In the genomic region with DNA sequence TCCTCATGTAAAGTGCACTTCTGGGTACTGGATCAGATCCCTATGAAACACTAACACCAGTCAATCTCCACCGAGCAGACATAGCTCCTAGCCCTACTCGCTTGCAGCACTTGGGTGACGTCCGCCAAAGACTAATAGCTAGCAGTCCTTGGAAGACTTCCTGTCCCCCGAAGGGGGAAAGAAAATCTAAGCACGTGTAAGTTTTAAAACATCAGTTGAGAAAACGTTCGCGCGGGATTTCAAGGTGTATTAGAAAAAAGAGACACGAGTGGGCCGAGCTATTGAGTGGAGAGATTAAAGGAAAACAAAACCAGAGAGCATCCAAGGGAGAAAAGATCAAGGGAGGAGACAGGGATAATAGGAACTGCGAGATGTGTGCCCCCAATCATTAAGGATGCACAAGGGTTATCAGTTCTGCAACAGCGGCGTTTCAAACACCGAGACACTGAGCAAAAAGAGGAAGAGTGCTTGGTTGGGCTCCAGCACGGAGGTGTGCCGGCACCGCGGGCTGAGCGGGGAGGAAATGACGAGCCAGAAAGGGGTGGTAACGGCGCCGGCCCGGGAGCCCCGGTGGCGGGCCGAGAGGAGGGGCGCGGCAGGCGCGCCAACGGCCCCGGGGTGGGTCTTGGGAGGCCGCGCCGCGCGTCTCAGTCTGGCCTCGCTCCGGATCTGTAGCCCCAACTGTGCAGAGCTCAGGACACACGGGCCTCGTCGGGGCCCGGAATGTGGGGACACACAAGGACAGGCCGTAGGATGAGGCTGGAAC, we compare ENCODE assay signal across 8 mouse cellular contexts. TPM values are rescaled to one million over a fixed set of nuclear protein-coding genes. Genes with fewer than 3 reads are reported as not detected.
DNase-seq lines count a peak whose midpoint lies in the region; ATAC-seq and TF ChIP-seq lines count a peak whose summit lies in the region.

No protein-coding gene starts in this region.

- H3K4me3 ChIP-seq in CH12.LX (replicated peaks in 1 of 3; ENCODE audit: low read depth in 2 of 3, low read length in 2 of 3, poor library complexity in 1 of 3) = peak overlapping the region; percentile 85 to 97 (median 88)
- H3K4me3 ChIP-seq in forebrain, embryonic 12.5 days (replicated peaks) = peak overlapping the region; percentile 83
- peak overlapping the region; percentile 87 for H3K4me3 ChIP-seq in heart, postnatal 0 days (ENCODE audit: low read depth, low read length)
- peak overlapping the region; percentile 94 for H3K4me3 ChIP-seq in liver, embryonic 15.5 days (replicated peaks)
- peak overlapping the region; percentile 80 for H3K4me3 ChIP-seq in stomach, postnatal 0 days (ENCODE audit: low read depth, low read length)

- TF ChIP-seq CTCF in CH12.LX (conservative IDR thresholded peaks at IDR 0.05 in 1 of 2, IDR thresholded peaks at IDR 0.05 in 1 of 2; ENCODE audit: low read depth in 2 of 2, low read length in 2 of 2) = no peak
- no peak for TF ChIP-seq CTCF in heart, postnatal 0 days (IDR thresholded peaks at IDR 0.05; ENCODE audit: low read depth)
- TF ChIP-seq CTCF in stomach, postnatal 0 days (IDR thresholded peaks at IDR 0.05; ENCODE audit: low read depth) = no peak

- peaks cover 58% of the 10 kb centered on the region for H3K79me2 ChIP-seq in CH12.LX (replicated peaks; ENCODE audit: control insufficient read depth, extremely low read depth, insufficient read depth, poor library complexity, severe bottlenecking)

- ATAC-seq in forebrain, embryonic 12.5 days (ENCODE audit: low FRiP score) = peak; percentile 28
- ATAC-seq in heart, postnatal 0 days (ENCODE audit: insufficient read depth, low read depth) = peak; percentile 28
- ATAC-seq in liver, embryonic 15.5 days (ENCODE audit: insufficient read depth) = peak; percentile 47
- ATAC-seq in stomach, postnatal 0 days (ENCODE audit: low FRiP score, low TSS enrichment) = peak; percentile 34

- TF ChIP-seq POLR2A in CH12.LX (IDR thresholded peaks at IDR 0.05; ENCODE audit: low read depth, low read length) = peak; percentile 1; the same call in 1 of the 2 replicates

- peak; percentile 18; the same call in 1 of the 2 replicates for TF ChIP-seq EP300 in CH12.LX (IDR thresholded peaks at IDR 0.05; ENCODE audit: low read length)
- no peak for TF ChIP-seq EP300 in heart, postnatal 0 days (IDR thresholded peaks at IDR 0.05; ENCODE audit: low read depth)
- no peak for TF ChIP-seq EP300 in stomach, postnatal 0 days (optimal IDR thresholded peaks at IDR 0.05)

- peak overlapping the region; percentile 96 for H3K9ac ChIP-seq in CH12.LX (ENCODE audit: insufficient read depth, low read depth)
- H3K9ac ChIP-seq in forebrain, embryonic 12.5 days = peak overlapping the region; percentile 99
- H3K9ac ChIP-seq in heart, postnatal 0 days (replicated peaks; ENCODE audit: low read depth, low read length) = peak overlapping the region; percentile 96
- peak overlapping the region; percentile 98 for H3K9ac ChIP-seq in liver, embryonic 15.5 days
- peak overlapping the region; percentile 99 for H3K9ac ChIP-seq in stomach, postnatal 0 days (ENCODE audit: low read length)

- H3K9me3 ChIP-seq in CH12.LX (replicated peaks; ENCODE audit: low read length) = no peaks in the 10 kb centered on the region
- H3K9me3 ChIP-seq in forebrain, embryonic 12.5 days = no peaks in the 10 kb centered on the region
- no peaks in the 10 kb centered on the region for H3K9me3 ChIP-seq in heart, postnatal 0 days (replicated peaks; ENCODE audit: control insufficient read depth, low read length)
- no peaks in the 10 kb centered on the region for H3K9me3 ChIP-seq in liver, embryonic 15.5 days (replicated peaks)
- H3K9me3 ChIP-seq in stomach, postnatal 0 days (ENCODE audit: control insufficient read depth, low read length) = no peaks in the 10 kb centered on the region

- in situ Hi-C loops in CH12.LX (cut with MboI; ENCODE audit: low pct_ligation_motif_present, low pct_unique_long_range_greater_than_20kb, low sequenced_read_pairs) = no loop called here

- H3K4me1 ChIP-seq in CH12.LX (ENCODE audit: control insufficient read depth in 1 of 2, insufficient read depth in 2 of 2) = peaks cover 17 to 57% of the 10 kb centered on the region in 2 experiments
- peaks cover 27% of the 10 kb centered on the region for H3K4me1 ChIP-seq in forebrain, embryonic 12.5 days
- H3K4me1 ChIP-seq in heart, postnatal 0 days (ENCODE audit: control insufficient read depth, insufficient read depth) = peaks cover 31% of the 10 kb centered on the region
- peaks cover 62% of the 10 kb centered on the region for H3K4me1 ChIP-seq in liver, embryonic 15.5 days (replicated peaks)
- H3K4me1 ChIP-seq in stomach, postnatal 0 days (replicated peaks; ENCODE audit: control insufficient read depth, insufficient read depth) = peaks cover 2% of the 10 kb centered on the region; the same call in 1 of the 2 replicates

- dilution Hi-C loops in CH12.LX (cut with MboI; ENCODE audit: extremely low pct_ligation_motif_present, extremely low pct_unique_long_range_greater_than_20kb, low sequenced_read_pairs) = no loop called here

- DNase-seq in CH12.LX (ENCODE audit: extremely low read depth) = peak; percentile 77
- DNase-seq in c-Kit-positive CD71-positive TER-119-negative erythroid progenitor cells, embryonic 14.5 days (ENCODE audit: low read depth) = peak; percentile 65
- peak; percentile 71 for DNase-seq in heart, postnatal 0 days (ENCODE audit: low spot score)
- peak; percentile 73 to 86 for DNase-seq in kidney, postnatal 36 days
- DNase-seq in neural tube, embryonic 10.5 days (ENCODE audit: extremely low spot score, low spot score) = peak; percentile 73
- peak; percentile 84 for DNase-seq in stomach, postnatal 0 days (ENCODE audit: low spot score)

- H3K36me3 ChIP-seq in CH12.LX (replicated peaks in 1 of 2; ENCODE audit: control insufficient read depth in 1 of 2, insufficient read depth in 1 of 2, low read length in 1 of 2) = peaks cover 8 to 50% of the 10 kb centered on the region in 2 experiments
- H3K36me3 ChIP-seq in forebrain, embryonic 12.5 days (replicated peaks) = peaks cover 4% of the 10 kb centered on the region; the same call in 1 of the 2 replicates
- H3K36me3 ChIP-seq in heart, postnatal 0 days (replicated peaks; ENCODE audit: control insufficient read depth, insufficient read depth, low read length) = 0 out of 2 replicates have a peak, but pooled peaks cover 6% of the 10 kb centered on the region
- H3K36me3 ChIP-seq in liver, embryonic 15.5 days (replicated peaks) = peaks cover 30% of the 10 kb centered on the region
- peaks cover 2% of the 10 kb centered on the region; the same call in 1 of the 2 replicates for H3K36me3 ChIP-seq in stomach, postnatal 0 days (ENCODE audit: control insufficient read depth, insufficient read depth, low read length)

- TF ChIP-seq RAD21 in CH12.LX (IDR thresholded peaks at IDR 0.05; ENCODE audit: low read depth, low read length) = no peak

- under 1% methylated on average over 47 of the region's 47 CpGs for WGBS in forebrain, embryonic 12.5 days
- under 1% methylated on average over 46 of the region's 47 CpGs for WGBS in heart, postnatal 0 days
- under 1% methylated on average over 47 of the region's 47 CpGs for WGBS in liver, embryonic 15.5 days (ENCODE audit: insufficient replicate concordance)
- WGBS in stomach, postnatal 0 days = under 1% methylated on average over 45 of the region's 47 CpGs

- peak overlapping the region; percentile 97 for H3K27ac ChIP-seq in CH12.LX (ENCODE audit: insufficient read depth, low read depth)
- peak overlapping the region; percentile 100 for H3K27ac ChIP-seq in forebrain, embryonic 12.5 days
- peak overlapping the region; percentile 99 for H3K27ac ChIP-seq in heart, postnatal 0 days (ENCODE audit: low read depth)
- peak overlapping the region; percentile 100 for H3K27ac ChIP-seq in liver, embryonic 15.5 days (replicated peaks)
- H3K27ac ChIP-seq in stomach, postnatal 0 days (replicated peaks) = peak overlapping the region; percentile 100

- H3K27me3 ChIP-seq in CH12.LX (replicated peaks) = no peaks in the 10 kb centered on the region
- no peaks in the 10 kb centered on the region for H3K27me3 ChIP-seq in forebrain, embryonic 12.5 days
- H3K27me3 ChIP-seq in heart, postnatal 0 days (ENCODE audit: control insufficient read depth, insufficient read depth, low read length) = no peaks in the 10 kb centered on the region
- H3K27me3 ChIP-seq in liver, embryonic 15.5 days = no peaks in the 10 kb centered on the region
- H3K27me3 ChIP-seq in stomach, postnatal 0 days (ENCODE audit: control insufficient read depth, insufficient read depth, low read length) = no peaks in the 10 kb centered on the region

- peak overlapping the region; percentile 96 for H3K4me2 ChIP-seq in CH12.LX (ENCODE audit: insufficient read depth, low read depth, poor library complexity, severe bottlenecking)
- H3K4me2 ChIP-seq in forebrain, embryonic 12.5 days = peak overlapping the region; percentile 83
- peak overlapping the region; percentile 78 for H3K4me2 ChIP-seq in heart, postnatal 0 days (ENCODE audit: low read depth, low read length)
- peak overlapping the region; percentile 82 for H3K4me2 ChIP-seq in liver, embryonic 15.5 days
- peak overlapping the region; percentile 77 for H3K4me2 ChIP-seq in stomach, postnatal 0 days (replicated peaks; ENCODE audit: low read depth)

RNA-seq across cellular contexts. Expression of gene Nfya, which starts 1.0 kb away (rescaled TPM):
- total RNA-seq in CH12.LX (2012; rRNA removed) = 25.2 and 29.3 TPM in 2 replicates
- total RNA-seq in CH12.LX (2014; rRNA removed) = 18.6 and 26.9 TPM in 2 replicates
- polyA plus RNA-seq in CH12.LX (2012; ENCODE audit: insufficient read length, low read depth) = 44.2 and 50.4 TPM in 2 replicates
- polyA plus RNA-seq in forebrain, embryonic 12.5 days (2016; fragmentation: Nextera tagmentation; extraction: Ambion mirVana) = 20.7 and 23.4 TPM in 2 replicates
- 19.0 and 27.4 TPM in 2 replicates for total RNA-seq in heart, postnatal 0 days (2014; rRNA removed; ENCODE audit: low replicate concordance)
- polyA plus RNA-seq in heart, postnatal 0 days (2015; fragmentation: Nextera tagmentation; extraction: Ambion mirVana) = 4.7 and 5.5 TPM in 2 replicates
- polyA plus RNA-seq in liver, embryonic 15.5 days (2015; fragmentation: Nextera tagmentation; extraction: Ambion mirVana) = 8.0 TPM in 2 replicates
- 3.0 and 3.5 TPM in 2 replicates for polyA plus RNA-seq in stomach, postnatal 0 days (2015; fragmentation: Nextera tagmentation; extraction: Ambion mirVana)

RNA-seq across cellular contexts. Expression of gene Oard1, which starts 1.1 kb away (rescaled TPM):
- total RNA-seq in CH12.LX (2012; rRNA removed) (30.0 and 30.6 TPM in 2 replicates), CH12.LX (2014; rRNA removed) (59.4 and 61.6 TPM in 2 replicates)
- 32.6 TPM in 2 replicates for polyA plus RNA-seq in CH12.LX (2012; ENCODE audit: insufficient read length, low read depth)
- polyA plus RNA-seq in forebrain, embryonic 12.5 days (2016; fragmentation: Nextera tagmentation; extraction: Ambion mirVana) = 82.8 and 87.4 TPM in 2 replicates
- 7.1 and 12.9 TPM in 2 replicates for total RNA-seq in heart, postnatal 0 days (2014; rRNA removed; ENCODE audit: low replicate concordance)
- polyA plus RNA-seq in heart, postnatal 0 days (2015; fragmentation: Nextera tagmentation; extraction: Ambion mirVana) = 30.3 and 31.4 TPM in 2 replicates
- polyA plus RNA-seq in liver, embryonic 15.5 days (2015; fragmentation: Nextera tagmentation; extraction: Ambion mirVana) = 42.8 and 44.0 TPM in 2 replicates
- 42.3 and 43.8 TPM in 2 replicates for polyA plus RNA-seq in stomach, postnatal 0 days (2015; fragmentation: Nextera tagmentation; extraction: Ambion mirVana)

RNA-seq across cellular contexts. Expression of gene Apobec2, which starts 24.0 kb away (rescaled TPM):
- 0.13 TPM in 1 of 2 replicates, not detected in the other for total RNA-seq in CH12.LX (2012; rRNA removed)
- total RNA-seq in CH12.LX (2014; rRNA removed) = 0.21 TPM in 1 of 2 replicates, not detected in the other
- 0.23 and 0.70 TPM in 2 replicates for polyA plus RNA-seq in CH12.LX (2012; ENCODE audit: insufficient read length, low read depth)
- 0.65 and 0.82 TPM in 2 replicates for polyA plus RNA-seq in forebrain, embryonic 12.5 days (2016; fragmentation: Nextera tagmentation; extraction: Ambion mirVana)
- 319 and 325 TPM in 2 replicates for total RNA-seq in heart, postnatal 0 days (2014; rRNA removed; ENCODE audit: low replicate concordance)
- polyA plus RNA-seq in heart, postnatal 0 days (2015; fragmentation: Nextera tagmentation; extraction: Ambion mirVana) = 265 and 267 TPM in 2 replicates
- 2.5 and 4.3 TPM in 2 replicates for polyA plus RNA-seq in liver, embryonic 15.5 days (2015; fragmentation: Nextera tagmentation; extraction: Ambion mirVana)
- polyA plus RNA-seq in stomach, postnatal 0 days (2015; fragmentation: Nextera tagmentation; extraction: Ambion mirVana) = 7.2 and 7.6 TPM in 2 replicates

RNA-seq across cellular contexts. Expression of gene Tspo2, which starts 42.6 kb away (rescaled TPM):
- total RNA-seq in CH12.LX (2012; rRNA removed) (not detected in 2 replicates), CH12.LX (2014; rRNA removed) (not detected in 2 replicates)
- polyA plus RNA-seq in CH12.LX (2012; ENCODE audit: insufficient read length, low read depth) = not detected in 2 replicates
- polyA plus RNA-seq in forebrain, embryonic 12.5 days (2016; fragmentation: Nextera tagmentation; extraction: Ambion mirVana) = 1.2 and 1.5 TPM in 2 replicates
- total RNA-seq in heart, postnatal 0 days (2014; rRNA removed; ENCODE audit: low replicate concordance) = not detected in 2 replicates
- polyA plus RNA-seq in heart, postnatal 0 days (2015; fragmentation: Nextera tagmentation; extraction: Ambion mirVana) = 0.63 and 0.75 TPM in 2 replicates
- 182 and 191 TPM in 2 replicates for polyA plus RNA-seq in liver, embryonic 15.5 days (2015; fragmentation: Nextera tagmentation; extraction: Ambion mirVana)
- polyA plus RNA-seq in stomach, postnatal 0 days (2015; fragmentation: Nextera tagmentation; extraction: Ambion mirVana) = 0.41 and 0.51 TPM in 2 replicates

RNA-seq across cellular contexts. Expression of gene Unc5cl, which starts 46.0 kb away (rescaled TPM):
- 0.21 and 0.34 TPM in 2 replicates for total RNA-seq in CH12.LX (2012; rRNA removed)
- total RNA-seq in CH12.LX (2014; rRNA removed) = not detected in 2 replicates
- polyA plus RNA-seq in CH12.LX (2012; ENCODE audit: insufficient read length, low read depth) = 0.09 TPM in 1 of 2 replicates, not detected in the other
- polyA plus RNA-seq in forebrain, embryonic 12.5 days (2016; fragmentation: Nextera tagmentation; extraction: Ambion mirVana) = 0.10 and 0.18 TPM in 2 replicates
- 1.4 TPM in 1 of 2 replicates, not detected in the other for total RNA-seq in heart, postnatal 0 days (2014; rRNA removed; ENCODE audit: low replicate concordance)
- 0.14 TPM in 1 of 2 replicates, not detected in the other for polyA plus RNA-seq in heart, postnatal 0 days (2015; fragmentation: Nextera tagmentation; extraction: Ambion mirVana)
- 4.0 and 5.2 TPM in 2 replicates for polyA plus RNA-seq in liver, embryonic 15.5 days (2015; fragmentation: Nextera tagmentation; extraction: Ambion mirVana)
- 3.3 and 3.5 TPM in 2 replicates for polyA plus RNA-seq in stomach, postnatal 0 days (2015; fragmentation: Nextera tagmentation; extraction: Ambion mirVana)

Comparison
In these comparisons a context has a peak if more than half of its experiments do, and no peak if none do; other contexts are left out.
1. Peak in every context shown above with its lines: DNase-seq, ATAC-seq, H3K4me3 ChIP-seq and H3K27ac ChIP-seq.
2. RNA of gene Apobec2, which starts 24.0 kb away (polyA plus RNA-seq): 265 to 267 TPM in heart, postnatal 0 days; 7.2 to 7.6 TPM in stomach, postnatal 0 days, 2.5 to 4.3 TPM in liver, embryonic 15.5 days, 0.23 to 0.70 TPM in CH12.LX and 0.65 to 0.82 TPM in forebrain, embryonic 12.5 days; every median in the first group is over 10 times any median in the second.